Mouse (Mus musculus): ENCODE data around the gene Tmem60.

Tmem60 gene

DNA sequence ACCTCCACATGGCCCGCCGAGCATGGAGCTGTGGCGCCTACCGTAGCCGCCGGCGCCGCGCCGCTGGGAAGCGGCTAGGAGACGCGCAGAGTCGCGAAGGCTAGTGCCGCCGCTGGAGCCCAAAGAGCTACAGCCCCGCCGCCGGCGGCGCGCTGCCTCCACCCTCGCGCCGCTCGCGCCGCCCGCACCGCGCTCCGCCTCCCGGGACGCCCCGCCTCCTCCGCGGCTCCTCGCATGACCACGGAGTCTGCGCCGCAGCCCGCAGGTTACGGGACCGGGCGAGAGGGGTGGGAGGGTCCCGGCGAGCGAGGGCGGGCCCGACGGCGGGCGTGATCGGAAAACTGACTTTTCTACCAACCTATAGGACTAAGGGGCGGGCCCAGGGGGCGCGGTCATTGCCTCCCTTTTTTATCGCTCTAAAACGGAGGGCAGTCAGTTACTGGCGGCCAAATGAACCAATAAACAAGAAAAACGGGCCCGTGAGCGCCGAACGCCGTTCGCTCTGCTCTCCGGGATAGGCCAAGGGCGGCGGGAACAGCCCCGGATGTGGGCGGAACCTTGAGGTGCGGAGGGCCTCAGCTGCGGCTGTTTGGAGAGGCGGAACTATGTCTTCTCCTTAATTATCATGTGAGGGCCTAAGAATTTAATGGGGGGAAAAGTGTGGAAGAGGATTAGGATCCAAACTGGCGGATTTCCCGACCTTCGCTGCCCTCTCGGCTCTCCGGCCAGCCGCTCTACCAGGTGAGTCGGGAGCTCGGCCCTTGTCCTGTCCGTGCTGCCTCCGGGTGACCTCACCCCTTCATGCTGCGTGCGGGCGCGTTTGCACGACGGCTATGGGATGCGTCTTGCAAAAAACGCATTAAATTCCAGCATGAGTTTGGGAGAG, at the start of gene Tmem60, which contains the start of gene Phtf2:
Tmem60 (plus strand) TSS at position 277 of the 886 bp plus-strand sequence.
Phtf2 (minus strand) TSS at position 210 of the 886 bp plus-strand sequence.
- DNase-seq = peak; percentile 99

DNA sequence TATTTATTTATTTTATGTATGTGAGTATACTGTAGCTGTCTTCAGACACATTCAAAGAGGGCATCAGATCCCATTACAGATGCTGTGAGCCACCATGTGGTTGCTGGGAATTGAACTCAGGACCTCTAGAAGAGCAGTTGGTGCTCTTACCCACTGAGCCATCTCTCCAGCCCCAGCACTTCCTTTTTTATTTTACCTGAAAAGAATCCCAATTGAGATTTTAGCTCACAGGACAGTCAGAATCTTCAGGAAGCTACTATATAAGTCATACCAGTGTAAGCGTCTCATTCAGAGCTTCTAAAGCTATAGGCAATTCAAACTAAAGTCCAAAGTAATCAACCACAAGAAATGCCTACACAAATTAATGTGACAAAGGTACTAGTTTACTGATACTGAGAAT, 47.6 kb upstream of the Tmem60 start:
- DNase-seq = no peak

DNA sequence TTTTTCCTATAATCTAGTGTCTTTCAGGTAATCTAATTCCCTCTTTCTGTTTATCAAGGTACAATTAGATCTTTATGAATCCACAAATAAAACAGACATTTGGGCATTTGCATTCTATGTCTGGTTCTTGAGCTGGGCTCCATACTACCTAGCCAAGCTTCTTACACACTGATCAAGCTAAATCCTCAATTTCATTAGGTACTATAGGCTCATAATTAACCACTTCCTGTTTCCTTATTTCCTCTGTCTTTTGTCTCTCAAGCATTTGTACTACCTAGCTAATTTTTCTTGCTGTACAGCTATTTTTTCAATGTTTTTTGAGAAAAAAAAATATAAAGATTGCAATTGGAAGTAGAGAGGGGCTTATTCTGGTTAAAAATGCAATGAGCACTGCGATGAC, 44.9 kb upstream of the Tmem60 start:
- DNase-seq = no peak

DNA sequence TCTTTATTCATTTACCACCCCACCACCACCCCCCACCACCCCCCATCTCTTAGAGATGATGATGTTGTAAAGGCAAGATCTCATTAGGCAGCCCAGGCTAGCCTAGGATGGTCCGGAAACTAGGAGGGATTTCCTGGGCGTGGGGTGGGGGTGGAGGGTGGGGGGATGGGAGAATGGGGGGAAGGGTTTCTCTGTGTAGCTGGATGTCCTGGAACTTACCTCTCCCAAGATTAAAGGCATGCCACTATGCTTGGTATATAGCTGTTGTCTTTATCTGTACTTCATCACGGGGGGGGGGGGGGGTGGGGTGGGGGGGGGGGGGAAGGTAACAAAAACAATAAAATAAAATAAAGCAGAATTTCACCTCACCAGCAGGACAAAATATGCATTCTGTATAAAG, 38.6 kb upstream of the Tmem60 start:
- no peak for DNase-seq

DNA sequence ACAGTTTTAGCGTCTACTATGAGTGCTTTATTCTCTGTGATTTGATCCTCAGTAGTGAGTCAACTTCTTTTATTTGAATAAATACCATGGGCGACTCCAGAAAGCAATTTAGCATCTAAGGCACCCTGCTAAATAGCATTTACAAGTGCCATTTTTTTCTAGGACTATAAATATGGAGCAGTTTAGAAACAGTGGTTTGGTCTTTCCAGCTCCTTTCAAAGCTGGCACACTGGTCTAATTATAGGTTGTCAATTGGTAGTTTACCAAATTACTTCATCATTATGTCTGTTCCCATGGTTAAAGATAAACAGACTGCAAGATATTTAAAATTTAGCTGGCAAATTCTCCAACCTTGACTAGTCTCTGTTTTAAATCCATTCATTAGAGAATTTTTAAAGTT, 38.2 kb upstream of the Tmem60 start:
- no peak for DNase-seq

DNA sequence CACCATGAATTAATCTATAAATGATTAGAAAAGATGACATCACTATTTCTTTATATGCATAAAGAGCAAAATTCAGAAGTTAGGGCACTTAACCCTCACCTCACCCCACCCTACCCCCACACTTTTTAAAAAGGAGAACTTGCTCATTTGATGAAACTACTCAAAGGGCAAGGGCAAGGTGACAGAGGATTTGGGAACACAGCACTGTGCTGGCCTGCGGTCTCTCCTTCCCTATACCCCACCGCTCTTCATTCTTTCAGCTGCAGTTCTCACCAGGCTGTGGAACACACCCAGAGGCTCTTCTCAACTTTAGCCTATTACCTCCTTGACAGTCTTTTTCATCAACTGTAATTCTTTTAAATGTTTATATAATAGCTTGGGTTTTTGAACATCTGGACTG, 35.0 kb upstream of the Tmem60 start:
- DNase-seq = no peak

DNA sequence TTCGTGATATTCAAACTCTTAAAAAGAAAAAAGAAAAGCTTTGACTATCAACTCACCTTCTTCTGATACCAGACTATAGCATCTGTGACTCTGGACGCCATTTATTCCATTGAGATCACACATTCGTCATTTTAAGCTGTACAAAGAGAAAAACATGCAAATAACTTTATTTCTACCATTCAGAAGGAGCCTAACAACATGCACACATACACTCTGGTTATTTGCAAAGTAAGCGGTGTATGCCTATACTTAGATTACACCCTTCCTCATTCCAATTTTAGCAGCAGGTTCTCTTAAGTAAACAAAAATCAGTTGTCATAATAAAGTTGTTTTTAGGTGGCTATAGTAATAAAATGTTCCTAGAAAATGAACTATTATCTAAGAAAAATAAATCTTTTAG, 26.9 kb upstream of the Tmem60 start:
- DNase-seq = no peak

DNA sequence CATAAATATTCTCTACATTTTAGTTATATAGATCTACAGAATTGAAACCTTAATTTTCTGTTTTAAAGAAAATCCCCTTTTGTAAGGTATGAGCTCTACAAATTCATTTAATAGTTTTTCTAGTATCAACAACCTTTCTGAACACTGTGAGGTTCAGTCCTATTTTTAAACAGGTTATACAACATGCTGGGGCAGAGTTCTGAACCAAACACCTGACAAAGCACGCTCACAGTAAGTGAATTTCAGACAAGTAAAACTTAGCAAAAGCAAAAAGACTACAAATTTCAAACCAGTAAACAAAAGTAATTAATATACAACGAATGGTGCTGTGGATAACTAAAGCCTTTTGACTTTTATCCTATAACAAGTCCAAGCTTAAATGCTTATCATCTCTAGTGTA, 23.6 kb upstream of the Tmem60 start:
- DNase-seq = no peak

DNA sequence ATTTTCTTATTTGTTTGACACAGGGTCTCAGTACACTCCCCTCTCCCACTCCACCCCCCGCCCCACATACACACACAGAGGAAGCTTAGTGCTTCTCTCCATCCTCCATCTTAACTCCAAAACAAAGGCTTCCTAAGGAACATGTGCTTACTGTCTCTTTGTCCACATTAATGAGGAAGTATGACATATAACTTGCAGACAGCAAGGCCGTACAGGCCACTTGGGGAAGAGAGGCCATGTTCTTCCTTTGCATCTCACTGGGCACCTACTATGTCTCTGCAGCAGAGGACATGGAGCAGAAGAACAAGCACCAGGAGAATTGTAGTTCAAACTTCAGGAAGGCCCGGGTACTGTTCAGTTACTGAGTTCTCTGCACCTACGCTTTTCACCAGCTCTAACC, 21.4 kb upstream of the Tmem60 start:
- no peak for DNase-seq

DNA sequence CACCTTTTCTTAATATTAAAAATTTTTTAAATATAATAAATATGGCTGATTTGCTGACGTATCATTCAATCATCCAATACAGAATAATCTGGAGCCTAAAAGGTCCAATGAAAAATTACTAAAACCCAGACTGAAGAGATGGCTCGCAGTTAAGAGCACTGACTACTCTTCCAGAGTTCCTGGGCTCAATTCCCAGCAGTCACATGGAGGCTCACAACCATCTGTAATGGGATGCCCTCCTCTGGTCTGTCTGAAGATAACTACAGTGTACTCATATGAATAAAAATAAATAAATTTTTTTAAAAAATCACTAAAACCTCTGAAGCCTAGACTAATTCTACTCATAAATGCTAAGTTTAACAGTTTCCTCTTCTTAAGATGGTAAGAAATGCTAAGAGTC, 20.1 kb upstream of the Tmem60 start:
- DNase-seq = no peak

DNA sequence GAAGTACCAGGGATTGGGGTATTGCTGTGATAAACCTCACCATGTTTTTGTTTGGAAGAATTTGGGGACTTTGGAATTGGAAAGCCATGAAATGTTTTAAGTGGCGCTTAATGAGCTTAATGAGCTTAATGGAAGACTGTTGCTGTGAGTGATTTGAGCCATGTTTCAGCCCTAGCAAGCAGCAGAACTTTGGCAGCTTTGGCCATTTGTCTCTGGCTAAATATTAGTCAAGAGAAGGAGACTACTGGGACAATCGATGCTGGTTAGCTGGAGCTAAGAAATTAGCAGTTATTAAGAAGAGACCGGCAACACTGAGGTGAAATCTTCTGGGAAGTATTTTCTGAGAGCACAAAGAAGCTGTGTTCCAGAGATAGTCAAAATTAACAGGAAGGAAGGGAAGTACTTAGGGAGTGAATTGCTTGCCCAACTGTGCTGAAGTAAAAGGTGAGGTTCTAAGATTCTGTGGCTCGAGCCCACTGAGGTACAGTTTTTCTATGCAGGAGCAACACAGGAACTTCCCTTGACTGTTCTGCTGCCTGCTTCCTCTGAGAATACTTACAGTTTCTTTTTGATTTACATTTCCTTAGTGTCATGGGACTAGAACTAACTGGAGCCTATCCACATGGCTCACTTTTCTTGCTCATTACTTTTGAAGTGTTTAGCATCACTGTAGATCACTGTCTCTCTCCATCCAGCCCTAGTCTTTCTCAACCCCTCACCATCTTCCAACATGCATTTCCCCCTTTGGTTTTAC, 17.6 kb upstream of the Tmem60 start:
- no peak for DNase-seq

DNA sequence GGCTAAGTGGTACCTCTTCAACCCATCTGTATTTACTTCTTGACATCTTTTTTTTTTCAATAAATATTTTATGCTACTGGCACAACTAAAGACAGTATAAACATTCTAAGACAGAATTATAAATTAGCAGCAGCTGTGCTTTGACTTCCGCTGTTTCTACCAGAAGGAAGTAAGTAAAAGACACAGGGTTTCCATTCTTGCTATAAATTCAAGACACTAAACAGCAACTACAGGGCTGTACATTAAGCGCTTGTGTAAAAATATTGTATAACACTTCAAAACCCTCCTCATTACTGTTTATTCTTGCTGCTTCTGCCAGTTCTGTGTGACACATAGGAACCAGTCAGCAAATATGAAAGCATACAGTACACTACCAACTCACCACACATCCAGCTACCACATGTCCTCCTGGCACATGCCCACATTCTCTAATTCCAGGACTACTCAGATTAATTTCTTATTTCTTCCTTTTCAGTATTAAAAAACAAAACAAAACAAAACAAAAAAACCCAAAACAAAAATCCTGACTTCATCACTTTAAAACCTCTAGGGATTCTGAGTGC, 16.7 kb upstream of the Tmem60 start:
- DNase-seq = no peak

DNA sequence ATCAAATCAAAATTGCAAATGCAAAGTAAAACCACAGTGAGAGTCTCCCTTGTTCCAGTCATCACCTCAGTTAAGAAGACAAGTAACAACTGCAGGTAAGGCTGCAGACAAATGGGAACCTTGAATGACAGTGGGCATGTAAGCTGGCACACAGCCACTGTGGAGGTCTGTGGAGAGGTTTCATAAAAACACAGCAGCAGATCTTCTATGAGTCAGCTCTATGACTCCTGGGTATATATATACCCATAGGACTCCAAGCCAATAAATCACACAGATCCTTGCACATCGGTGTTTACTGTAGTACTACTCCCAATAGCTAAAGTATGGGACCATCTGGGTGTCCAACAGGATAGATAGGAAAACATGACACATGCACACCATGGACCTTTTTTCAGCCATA, 8.8 kb upstream of the Tmem60 start:
- no peak for DNase-seq

DNA sequence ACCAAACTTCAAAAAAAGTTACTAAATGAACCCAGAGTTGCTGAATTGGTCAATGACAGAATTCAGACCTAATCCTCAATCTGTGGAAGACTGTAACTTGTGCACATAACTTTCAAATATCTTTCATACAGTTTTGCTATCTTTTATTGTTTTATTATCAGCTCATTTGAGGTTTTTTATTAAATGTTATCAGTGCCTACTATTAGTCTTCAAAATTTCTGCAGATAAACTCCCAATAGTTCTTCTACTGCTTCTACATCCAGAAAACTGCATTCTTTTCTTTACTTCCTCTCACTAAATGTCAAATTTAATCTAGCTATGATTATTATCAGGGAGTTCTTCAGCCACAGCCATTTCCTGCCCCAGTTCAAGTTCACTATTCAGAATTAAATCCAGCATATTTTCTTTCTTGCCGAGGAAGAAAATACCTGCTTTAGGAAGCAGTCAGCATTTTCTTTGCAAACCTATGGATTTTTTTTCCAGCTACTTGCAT, 5.0 kb upstream of the Tmem60 start:
- no peak for DNase-seq

DNA sequence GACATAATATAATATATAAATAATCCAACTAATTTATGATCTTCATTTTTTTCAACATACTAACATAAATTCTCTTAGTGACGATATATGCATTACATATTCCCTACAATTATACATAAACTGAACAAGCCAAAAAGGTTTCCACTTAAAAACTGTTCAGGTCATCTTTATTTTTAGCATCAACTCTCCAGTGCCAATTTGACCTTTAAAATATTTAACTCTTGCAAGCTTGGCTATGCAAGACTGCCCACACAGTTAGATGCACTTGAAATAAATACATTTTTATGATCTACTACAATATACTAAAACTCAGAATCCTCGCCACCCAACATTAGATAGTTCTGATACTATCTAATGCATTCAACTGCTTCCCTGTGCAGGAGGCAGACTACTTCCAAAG, 1.6 kb upstream of the Tmem60 start:
- no peak for DNase-seq

DNA sequence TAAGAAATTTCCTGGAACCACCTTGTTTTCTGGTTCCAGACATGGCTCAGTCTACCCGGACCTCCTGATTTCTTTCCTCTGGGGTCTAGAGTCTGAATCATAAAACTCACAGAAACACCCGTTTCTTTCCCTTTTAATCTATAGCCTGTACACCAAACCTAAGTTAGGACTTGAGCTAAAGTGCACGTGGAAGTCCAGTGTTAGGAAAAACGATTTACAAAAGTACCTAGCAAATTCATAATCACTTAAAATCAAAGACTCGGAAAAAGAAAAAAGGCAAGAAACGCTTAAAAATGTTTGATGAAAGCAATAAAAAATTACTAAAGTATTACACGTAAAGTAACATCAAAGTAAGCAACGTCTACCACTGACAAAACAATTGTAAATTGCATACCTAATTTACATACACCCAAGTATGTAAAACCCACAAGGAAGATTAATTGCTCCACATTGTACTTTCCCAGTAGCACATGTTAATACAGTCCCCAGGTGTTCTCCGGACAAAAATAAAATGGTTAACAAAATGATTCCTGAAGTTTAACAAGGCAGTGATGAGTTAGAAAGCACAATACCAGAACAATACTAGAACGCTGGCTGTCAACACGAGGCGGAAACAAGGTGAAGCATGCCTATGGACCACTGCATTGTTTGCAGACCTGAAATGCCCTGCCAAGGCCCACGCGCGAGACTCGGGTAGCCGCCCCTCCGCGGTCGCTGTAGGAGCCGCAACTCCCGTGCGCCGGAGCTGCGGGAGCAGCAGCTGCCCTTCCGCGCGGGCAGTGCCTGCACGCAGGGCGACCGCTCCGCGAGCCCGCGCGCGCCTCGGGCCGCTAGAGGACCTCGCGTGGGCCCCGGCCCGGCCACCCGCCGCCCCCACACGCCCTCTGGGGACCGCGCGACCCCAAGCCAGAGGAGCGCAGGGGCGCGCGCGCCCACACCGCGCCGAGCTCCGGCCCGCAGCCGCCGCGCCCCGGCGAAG, 905 bp upstream of the Tmem60 start:
- DNase-seq = peak; percentile 68

DNA sequence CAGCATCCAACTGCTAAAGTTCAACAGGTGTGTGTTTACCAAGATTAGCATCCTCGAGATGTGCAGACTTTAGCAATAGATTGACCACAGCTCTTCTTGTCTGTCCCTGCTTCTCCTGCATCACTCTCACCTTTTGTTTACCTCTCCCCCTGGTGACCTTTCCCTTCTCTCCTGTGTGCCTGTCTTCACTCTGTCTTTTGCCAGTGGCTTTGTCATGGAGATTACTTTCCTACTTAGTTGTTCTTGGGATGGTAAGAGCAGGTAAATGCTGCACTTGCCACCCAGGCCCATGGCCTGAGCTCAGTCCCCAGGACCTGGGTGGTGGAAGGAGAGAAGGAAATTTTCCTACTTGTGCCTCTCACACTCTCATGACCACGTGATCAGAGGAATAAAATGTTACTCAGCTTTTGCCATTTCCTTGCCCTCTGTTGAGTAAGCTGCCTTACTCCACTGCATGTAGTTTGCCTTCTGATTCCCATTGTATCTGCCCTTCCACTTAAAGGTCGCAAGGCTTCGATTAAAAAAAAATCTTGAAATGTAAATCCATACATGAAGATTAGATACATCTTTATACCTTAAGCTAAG, 2.1 kb downstream of the Tmem60 start:
- DNase-seq = no peak

DNA sequence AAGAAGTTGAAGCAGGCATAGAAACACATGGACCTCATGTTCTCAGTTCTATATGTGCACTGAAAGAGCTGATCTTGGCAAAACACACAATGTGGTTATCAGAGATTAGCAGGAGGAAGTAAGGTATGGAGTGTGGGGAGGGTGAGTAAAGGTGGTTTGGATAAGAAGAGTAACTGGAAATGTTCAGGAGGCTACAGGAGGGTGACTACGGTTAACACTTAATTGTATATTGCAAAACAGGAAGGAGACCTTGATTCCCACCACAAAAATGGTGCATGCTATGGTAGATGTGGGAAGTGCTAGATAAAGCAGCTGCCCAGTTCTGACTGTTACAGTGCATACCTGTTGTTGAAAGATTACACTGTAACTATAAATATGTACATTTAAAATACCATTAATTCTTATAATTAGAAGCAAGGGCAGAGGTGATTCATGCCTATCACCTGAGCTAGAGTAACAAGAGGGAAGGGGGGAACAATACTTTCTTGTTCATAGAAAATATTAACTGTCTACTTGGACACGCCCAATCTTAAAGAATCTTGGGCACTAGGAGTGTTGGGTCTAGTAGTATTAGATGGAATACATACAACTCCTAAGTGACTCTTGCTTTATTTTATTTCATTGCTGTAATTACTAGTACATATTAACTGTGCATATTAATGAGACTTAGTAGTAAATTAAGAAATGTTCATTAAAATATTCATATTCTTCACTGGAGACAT, 15.6 kb downstream of the Tmem60 start:
- no peak for DNase-seq

DNA sequence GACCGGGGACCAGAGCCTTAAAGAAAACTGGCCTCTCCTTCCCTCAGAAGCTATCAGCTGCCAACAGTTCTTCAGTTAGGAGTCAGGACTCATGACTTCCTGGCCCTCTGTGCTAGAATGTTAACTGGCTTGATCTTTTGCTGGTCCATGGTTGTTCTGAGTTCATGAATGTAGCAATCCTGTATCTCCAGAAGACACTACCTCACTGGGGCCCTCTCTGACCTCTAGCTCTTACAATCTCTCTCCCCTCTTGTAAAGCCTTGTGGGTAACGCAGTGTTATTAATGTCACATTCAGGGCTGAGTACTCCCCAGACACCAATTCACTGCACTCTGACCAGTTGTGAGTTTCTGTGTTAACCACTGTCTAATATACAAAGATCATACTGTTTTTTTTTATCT, 22.7 kb downstream of the Tmem60 start:
- DNase-seq = no peak

DNA sequence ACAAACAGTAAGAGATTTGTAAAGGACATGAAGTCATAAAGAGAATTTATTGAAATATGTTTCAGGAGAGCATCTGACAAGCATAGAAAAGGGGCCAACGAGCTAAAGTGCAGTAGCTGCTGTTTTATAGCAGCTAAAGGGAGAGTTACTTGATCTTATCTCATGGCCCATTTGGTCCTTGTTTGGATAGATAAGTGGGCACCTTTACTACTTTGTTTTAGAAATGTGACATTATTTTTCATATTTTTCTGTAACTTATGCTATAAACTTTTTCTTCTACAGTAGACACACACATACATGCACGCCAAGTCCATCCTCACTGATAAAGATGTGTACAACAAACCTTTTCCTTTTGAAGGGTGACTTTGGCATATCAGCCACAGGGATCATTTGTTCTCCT, 23.4 kb downstream of the Tmem60 start:
- no peak for DNase-seq

DNA sequence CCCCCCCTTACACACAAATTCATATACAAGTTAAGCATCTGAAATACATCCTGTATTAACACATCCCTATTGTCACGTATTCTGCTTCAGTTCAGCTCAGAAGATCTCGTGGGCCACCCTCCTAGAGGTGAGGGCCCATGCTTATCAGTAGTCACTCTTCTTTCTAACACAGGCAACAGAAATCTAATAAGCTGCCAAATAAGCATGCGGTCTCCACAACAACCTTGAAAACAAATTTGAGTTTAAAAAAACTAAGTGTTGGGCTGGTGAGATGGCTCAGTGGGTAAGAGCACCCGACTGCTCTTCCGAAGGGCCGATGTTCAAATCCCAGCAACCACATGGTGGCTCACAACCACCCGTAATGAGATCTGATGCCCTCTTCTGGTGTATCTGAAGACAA, 24.2 kb downstream of the Tmem60 start:
- no peak for DNase-seq

Data from cerebellum, adult 11 months (tissue).